Mouse (Mus musculus): ENCODE data around the gene Tnk1. TPM values are rescaled to one million over a fixed set of nuclear protein-coding genes. Genes with fewer than 3 reads are reported as not detected.

The Tnk1 gene
- polyA plus RNA-seq, 1 experiment from 2014 or later: 1.1 TPM

- Histone ChIP-seq H3K4me3 (ENCODE audit: low read depth, low read length) (peak overlapping the region; percentile 45), H3K9me3 (replicated peaks; ENCODE audit: control insufficient read depth, low read length) (no peaks in the 10 kb centered on the region), H3K27ac (replicated peaks; ENCODE audit: low read depth, low read length) (peak overlapping the region; percentile 69; the same call in 1 of the 2 replicates), H3K9ac (replicated peaks; ENCODE audit: low read length) (peak overlapping the region; percentile 64), H3K4me1 (ENCODE audit: control insufficient read depth, insufficient read depth, low read length) (peaks cover 4% of the 10 kb centered on the region; the same call in 1 of the 2 replicates), H3K4me2 (ENCODE audit: low read depth, low read length) (peak overlapping the region; percentile 69), H3K36me3 (replicated peaks; ENCODE audit: control insufficient read depth, insufficient read depth, low read depth, low read length) (no peaks in the 10 kb centered on the region), H3K27me3 (ENCODE audit: control insufficient read depth, insufficient read depth, low read length) (no peaks in the 10 kb centered on the region)
- DNase-seq (ENCODE audit: low spot score) (no peak), ATAC-seq (replicated peaks; ENCODE audit: insufficient number of reproducible peaks, low FRiP score, low TSS enrichment, low read depth) (no peak)
- WGBS: 58% methylated on average over 21 of the region's 21 CpGs
Measured at GRCm38 (mm10) chr11:69881787-69882670, 23.5 kb upstream of the Tnk1 start.

DNA sequence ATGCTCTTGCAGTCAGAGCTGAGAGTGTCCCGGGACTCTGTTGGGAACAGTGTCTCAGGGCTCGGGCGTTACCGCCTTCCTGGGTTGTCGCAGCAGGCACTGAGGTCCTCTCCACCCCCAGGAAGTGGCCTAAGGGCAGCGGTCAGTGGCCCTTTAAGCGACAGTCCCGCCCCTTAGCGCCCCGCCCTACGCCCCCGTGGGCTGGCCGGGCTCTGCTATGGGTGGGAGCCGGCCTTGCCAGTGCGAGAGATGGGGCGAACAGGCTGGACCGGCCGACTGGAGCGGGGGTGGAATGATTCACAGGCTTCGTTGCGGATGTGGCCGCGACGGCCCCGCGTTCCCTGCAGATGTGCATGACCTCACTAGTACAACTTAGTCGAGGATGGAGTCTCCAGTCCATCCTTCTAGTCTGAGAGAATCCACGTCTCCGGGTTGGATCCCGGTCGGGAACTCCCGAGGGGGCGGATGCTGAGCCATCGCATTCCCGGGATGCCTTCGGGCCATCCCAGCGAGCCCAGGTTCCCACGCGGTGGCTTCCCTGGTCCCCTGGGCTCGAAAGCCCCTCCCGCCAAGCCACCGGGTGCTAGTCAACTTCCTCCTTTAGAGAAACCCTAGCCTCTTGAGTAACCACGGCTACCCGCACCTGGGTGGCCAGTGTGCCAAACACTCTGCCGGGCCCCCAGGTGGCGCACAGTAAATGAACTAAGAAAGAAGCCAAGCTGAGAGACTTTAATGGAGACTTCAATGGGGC lies 22.5 kb upstream of the Tnk1 start, which contains the start of gene Kctd11:
TSS of gene Kctd11 (minus strand) at position 554 of the 751 bp plus-strand sequence.
- peaks cover 5% of the 10 kb centered on the region; the same call in 1 of the 2 replicates for H3K4me1 ChIP-seq (ENCODE audit: control insufficient read depth, insufficient read depth, low read length)
- H3K9me3 ChIP-seq (replicated peaks; ENCODE audit: control insufficient read depth, low read length): no peaks in the 10 kb centered on the region

GRCm38 (mm10) chr11:69880506-69880852 lies 21.9 kb upstream of the Tnk1 start:
- WGBS: under 1% methylated on average over 18 of the region's 18 CpGs
- peak overlapping the region; percentile 64 for H3K9ac ChIP-seq (replicated peaks; ENCODE audit: low read length)
- no peaks in the 10 kb centered on the region for H3K27me3 ChIP-seq (ENCODE audit: control insufficient read depth, insufficient read depth, low read length)
- H3K9me3 ChIP-seq (replicated peaks; ENCODE audit: control insufficient read depth, low read length): no peaks in the 10 kb centered on the region
- H3K4me1 ChIP-seq (ENCODE audit: control insufficient read depth, insufficient read depth, low read length): peaks cover 5% of the 10 kb centered on the region; the same call in 1 of the 2 replicates
- ATAC-seq (replicated peaks; ENCODE audit: insufficient number of reproducible peaks, low FRiP score, low TSS enrichment, low read depth): no peak; the same call in 1 of the 2 replicates
- H3K4me3 ChIP-seq (ENCODE audit: low read depth, low read length): peak overlapping the region; percentile 45
- no peaks in the 10 kb centered on the region for H3K36me3 ChIP-seq (replicated peaks; ENCODE audit: control insufficient read depth, insufficient read depth, low read depth, low read length)
- DNase-seq (ENCODE audit: low spot score): peak; percentile 87
- peak overlapping the region; percentile 69 for H3K27ac ChIP-seq (replicated peaks; ENCODE audit: low read depth, low read length)
- H3K4me2 ChIP-seq (ENCODE audit: low read depth, low read length): peak overlapping the region; percentile 69

More for the DNA sequence above, 22.5 kb upstream of the Tnk1 start, which contains the start of gene Kctd11:
- Histone ChIP-seq H3K9ac (replicated peaks; ENCODE audit: low read length) (peak within 1 kb of the TSS; percentile 64), H3K27ac (replicated peaks; ENCODE audit: low read depth, low read length) (peak within 1 kb of the TSS; percentile 69), H3K36me3 (replicated peaks; ENCODE audit: control insufficient read depth, insufficient read depth, low read depth, low read length) (no peaks in the 10 kb centered on the region), H3K4me3 (ENCODE audit: low read depth, low read length) (peak within 1 kb of the TSS; percentile 45), H3K4me2 (ENCODE audit: low read depth, low read length) (peak within 1 kb of the TSS; percentile 69), H3K27me3 (ENCODE audit: control insufficient read depth, insufficient read depth, low read length) (no peaks in the 10 kb centered on the region)
- ATAC-seq (replicated peaks; ENCODE audit: insufficient number of reproducible peaks, low FRiP score, low TSS enrichment, low read depth) (peak; percentile 64), DNase-seq (ENCODE audit: low spot score) (peak; percentile 79)
- 0% methylated on average over 44 of the region's 46 CpGs for WGBS

DNA sequence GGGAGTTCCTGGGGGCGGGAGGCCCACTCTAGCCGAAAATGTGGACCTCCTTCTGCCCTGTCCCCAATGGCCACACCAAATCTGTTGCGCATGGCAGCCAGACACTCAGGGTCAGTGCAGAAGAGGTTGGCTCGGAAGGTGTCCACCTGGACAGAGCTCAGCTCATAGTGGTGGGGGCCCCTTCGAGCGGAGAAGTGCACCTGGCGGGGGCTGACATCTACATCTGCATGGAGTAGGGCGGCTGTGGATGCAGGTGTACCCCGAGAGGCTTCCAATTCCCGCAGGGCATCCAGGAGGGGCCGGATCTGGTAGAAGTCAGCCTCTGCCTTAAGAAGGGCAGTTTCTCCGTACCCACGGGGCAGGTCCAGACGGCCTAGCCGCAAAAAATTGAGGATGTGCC lies 21.2 kb upstream of the Tnk1 start:
- Histone ChIP-seq H3K27ac (replicated peaks; ENCODE audit: low read depth, low read length) (no peak overlapping the region), H3K4me2 (ENCODE audit: low read depth, low read length) (peak overlapping the region; percentile 69), H3K4me1 (ENCODE audit: control insufficient read depth, insufficient read depth, low read length) (peaks cover 5% of the 10 kb centered on the region; the same call in 1 of the 2 replicates), H3K4me3 (ENCODE audit: low read depth, low read length) (peak overlapping the region; percentile 45), H3K36me3 (replicated peaks; ENCODE audit: control insufficient read depth, insufficient read depth, low read depth, low read length) (no peaks in the 10 kb centered on the region), H3K9ac (replicated peaks; ENCODE audit: low read length) (peak overlapping the region; percentile 64), H3K27me3 (ENCODE audit: control insufficient read depth, insufficient read depth, low read length) (no peaks in the 10 kb centered on the region), H3K9me3 (replicated peaks; ENCODE audit: control insufficient read depth, low read length) (no peaks in the 10 kb centered on the region)
- ATAC-seq (replicated peaks; ENCODE audit: insufficient number of reproducible peaks, low FRiP score, low TSS enrichment, low read depth): no peak
- no peak for DNase-seq (ENCODE audit: low spot score)
- WGBS: 48% methylated on average over 15 of the region's 15 CpGs

DNA sequence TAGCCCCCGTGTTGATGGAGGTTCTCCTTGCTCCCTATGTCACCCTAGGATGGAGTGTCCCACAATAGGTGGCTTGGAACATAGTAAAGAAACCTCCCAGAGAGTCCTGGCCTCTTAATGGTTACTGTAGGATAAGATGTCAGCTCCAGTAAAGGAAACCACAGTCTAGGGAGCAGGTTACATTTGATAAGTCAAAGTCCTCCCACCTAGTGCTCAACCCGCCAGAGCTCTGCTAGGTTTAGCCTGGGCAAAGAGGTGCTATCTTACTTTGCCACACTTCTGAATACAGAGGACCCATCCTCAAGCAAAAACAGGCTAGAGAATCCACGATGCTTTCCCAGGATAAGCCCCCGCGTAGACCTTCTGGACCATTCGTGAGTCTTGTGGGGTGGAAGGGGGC lies 20.4 kb upstream of the Tnk1 start:
- H3K27ac ChIP-seq (replicated peaks; ENCODE audit: low read depth, low read length): no peak overlapping the region
- H3K4me2 ChIP-seq (ENCODE audit: low read depth, low read length): no peak overlapping the region
- ATAC-seq (replicated peaks; ENCODE audit: insufficient number of reproducible peaks, low FRiP score, low TSS enrichment, low read depth) (no peak), DNase-seq (ENCODE audit: low spot score) (no peak)
- H3K9ac ChIP-seq (replicated peaks; ENCODE audit: low read length): no peak overlapping the region
- H3K36me3 ChIP-seq (replicated peaks; ENCODE audit: control insufficient read depth, insufficient read depth, low read depth, low read length): no peaks in the 10 kb centered on the region
- H3K4me3 ChIP-seq (ENCODE audit: low read depth, low read length): no peak overlapping the region
- no peaks in the 10 kb centered on the region for H3K9me3 ChIP-seq (replicated peaks; ENCODE audit: control insufficient read depth, low read length)
- peaks cover 5% of the 10 kb centered on the region; the same call in 1 of the 2 replicates for H3K4me1 ChIP-seq (ENCODE audit: control insufficient read depth, insufficient read depth, low read length)
- no peaks in the 10 kb centered on the region for H3K27me3 ChIP-seq (ENCODE audit: control insufficient read depth, insufficient read depth, low read length)
- 84% methylated on average over 6 of the region's 6 CpGs for WGBS

DNA sequence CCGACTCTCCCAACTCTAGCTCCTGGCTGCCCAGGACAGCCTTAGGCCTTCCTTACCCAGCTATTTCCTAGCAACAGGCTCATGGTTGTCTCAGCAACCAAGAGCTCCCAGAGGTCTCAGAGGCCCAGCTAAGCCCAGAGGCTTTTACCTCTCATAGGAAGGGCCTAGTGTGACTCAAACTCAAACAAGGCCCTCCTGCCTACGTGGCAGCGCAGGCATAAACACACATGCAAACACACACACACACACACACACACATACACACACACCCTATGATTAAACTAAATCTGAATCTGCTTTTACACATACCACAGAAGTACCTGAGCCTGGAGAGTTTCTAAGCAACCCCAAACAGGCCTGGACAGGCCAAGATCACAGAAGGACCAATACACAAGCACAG lies 19.9 kb upstream of the Tnk1 start:
- Histone ChIP-seq H3K9me3 (replicated peaks; ENCODE audit: control insufficient read depth, low read length) (no peaks in the 10 kb centered on the region), H3K36me3 (replicated peaks; ENCODE audit: control insufficient read depth, insufficient read depth, low read depth, low read length) (no peaks in the 10 kb centered on the region), H3K4me3 (ENCODE audit: low read depth, low read length) (no peak overlapping the region), H3K4me2 (ENCODE audit: low read depth, low read length) (no peak overlapping the region), H3K4me1 (ENCODE audit: control insufficient read depth, insufficient read depth, low read length) (peaks cover 5% of the 10 kb centered on the region; the same call in 1 of the 2 replicates), H3K9ac (replicated peaks; ENCODE audit: low read length) (no peak overlapping the region), H3K27ac (replicated peaks; ENCODE audit: low read depth, low read length) (no peak overlapping the region), H3K27me3 (ENCODE audit: control insufficient read depth, insufficient read depth, low read length) (no peaks in the 10 kb centered on the region)
- WGBS: 89% methylated on average over 3 of the region's 3 CpGs
- DNase-seq (ENCODE audit: low spot score) (no peak), ATAC-seq (replicated peaks; ENCODE audit: insufficient number of reproducible peaks, low FRiP score, low TSS enrichment, low read depth) (no peak)

- DNase-seq (ENCODE audit: low spot score) (no peak), ATAC-seq (replicated peaks; ENCODE audit: insufficient number of reproducible peaks, low FRiP score, low TSS enrichment, low read depth) (no peak)
- H3K4me2 ChIP-seq (ENCODE audit: low read depth, low read length): peak within 1 kb of the TSS; percentile 25; the same call in 1 of the 2 replicates
- no peaks in the 10 kb centered on the region for H3K36me3 ChIP-seq (replicated peaks; ENCODE audit: control insufficient read depth, insufficient read depth, low read depth, low read length)
- no peaks in the 10 kb centered on the region for H3K9me3 ChIP-seq (replicated peaks; ENCODE audit: control insufficient read depth, low read length)
- no peak within 1 kb of the TSS; the same call in 1 of the 2 replicates for H3K9ac ChIP-seq (replicated peaks; ENCODE audit: low read length)
- WGBS: 92% methylated on average over 11 of the region's 11 CpGs
- H3K27me3 ChIP-seq (ENCODE audit: control insufficient read depth, insufficient read depth, low read length): no peaks in the 10 kb centered on the region
- H3K4me1 ChIP-seq (ENCODE audit: control insufficient read depth, insufficient read depth, low read length): peaks cover 5% of the 10 kb centered on the region; the same call in 1 of the 2 replicates
- 0 out of 2 replicates have a peak within 1 kb of the TSS, but pooled peaks have one; percentile 3 for H3K4me3 ChIP-seq (ENCODE audit: low read depth, low read length)
- no peak within 1 kb of the TSS for H3K27ac ChIP-seq (replicated peaks; ENCODE audit: low read depth, low read length)
Measured at GRCm38 (mm10) chr11:69877878-69878277, 19.3 kb upstream of the Tnk1 start, which contains the start of gene Tmem95. TSS of gene Tmem95 (minus strand) at chr11:69878018.
